Mouse (Mus musculus): ENCODE data around the gene Cux1.

Gene Cux1

GRCm38 (mm10) chr5:136306254-136306653 lies 261.0 kb downstream of the Cux1 start:
- no peak for DNase-seq (ENCODE audit: low read depth, low spot score)

GRCm38 (mm10) chr5:136303409-136303983 lies 263.8 kb downstream of the Cux1 start:
- DNase-seq (ENCODE audit: low read depth, low spot score): no peak

GRCm38 (mm10) chr5:136300880-136301279 lies 266.4 kb downstream of the Cux1 start:
- no peak for DNase-seq (ENCODE audit: low read depth, low spot score)

- no peak for DNase-seq (ENCODE audit: low read depth, low spot score)
Measured at GRCm38 (mm10) chr5:136297691-136298090, 269.6 kb downstream of the Cux1 start.

GRCm38 (mm10) chr5:136296911-136297310 lies 270.4 kb downstream of the Cux1 start:
- no peak for DNase-seq (ENCODE audit: low read depth, low spot score)

- no peak for DNase-seq (ENCODE audit: low read depth, low spot score)
Measured at GRCm38 (mm10) chr5:136292971-136293418, 274.3 kb downstream of the Cux1 start.

- no peak for DNase-seq (ENCODE audit: low read depth, low spot score)
Measured at GRCm38 (mm10) chr5:136292361-136292760, 274.9 kb downstream of the Cux1 start.

GRCm38 (mm10) chr5:136291562-136291961 lies 275.7 kb downstream of the Cux1 start:
- no peak for DNase-seq (ENCODE audit: low read depth, low spot score)

- no peak for DNase-seq (ENCODE audit: low read depth, low spot score)
Measured at GRCm38 (mm10) chr5:136289776-136290175, 277.5 kb downstream of the Cux1 start.

GRCm38 (mm10) chr5:136288351-136289081 lies 278.8 kb downstream of the Cux1 start:
- DNase-seq (ENCODE audit: low read depth, low spot score): no peak

- no peak for DNase-seq (ENCODE audit: low read depth, low spot score)
Measured at GRCm38 (mm10) chr5:136286566-136286965, 280.7 kb downstream of the Cux1 start.

GRCm38 (mm10) chr5:136285106-136285505 lies 282.2 kb downstream of the Cux1 start:
- DNase-seq (ENCODE audit: low read depth, low spot score): no peak

GRCm38 (mm10) chr5:136281351-136281750 lies 285.9 kb downstream of the Cux1 start:
- DNase-seq (ENCODE audit: low read depth, low spot score): peak; percentile 41

- no peak for DNase-seq (ENCODE audit: low read depth, low spot score)
Measured at GRCm38 (mm10) chr5:136274739-136275138, 292.6 kb downstream of the Cux1 start.

- peak; percentile 56 for DNase-seq (ENCODE audit: low read depth, low spot score)
Measured at GRCm38 (mm10) chr5:136269937-136270336, 297.4 kb downstream of the Cux1 start.

- no peak for DNase-seq (ENCODE audit: low read depth, low spot score)
Measured at GRCm38 (mm10) chr5:136266077-136266476, 301.2 kb downstream of the Cux1 start.

GRCm38 (mm10) chr5:136263342-136263741 lies 303.9 kb downstream of the Cux1 start:
- no peak for DNase-seq (ENCODE audit: low read depth, low spot score)

- DNase-seq (ENCODE audit: low read depth, low spot score): peak; percentile 72
Measured at GRCm38 (mm10) chr5:136258919-136259318, 308.4 kb downstream of the Cux1 start.

- peak; percentile 84 for DNase-seq (ENCODE audit: low read depth, low spot score)
Measured at GRCm38 (mm10) chr5:136252899-136253298, 314.4 kb downstream of the Cux1 start.

- DNase-seq (ENCODE audit: low read depth, low spot score): no peak
Measured at GRCm38 (mm10) chr5:136251004-136251403, 316.3 kb downstream of the Cux1 start.

GRCm38 (mm10) chr5:136248441-136248840 lies 318.8 kb downstream of the Cux1 start:
- no peak for DNase-seq (ENCODE audit: low read depth, low spot score)

- no peak for DNase-seq (ENCODE audit: low read depth, low spot score)
Measured at GRCm38 (mm10) chr5:136246452-136246838, 320.8 kb downstream of the Cux1 start, which contains the start of gene Sh2b2. Gene Sh2b2 (minus strand): TSS chr5:136246556.
